Mouse (Mus musculus) myocyte (in vitro differentiated cells): Measurements from ENCODE around the gene Dmd.

Experiments used
- E2F4 ChIP-seq: IDR thresholded peaks from one replicate; pipeline ENCODE4 v1.6.1; 2011; ENCODE audit warnings: mild to moderate bottlenecking, control low read depth, moderate library complexity; ENCODE audit not compliant: insufficient read depth
- MAX ChIP-seq: IDR thresholded peaks from one replicate; pipeline ENCODE4 v1.6.1; 2011; ENCODE audit warnings: low read depth, mild to moderate bottlenecking, control low read depth
- MYOD1 ChIP-seq, 3 experiments: IDR thresholded peaks; one replicate each; pipeline ENCODE4 v1.6.1; 2011; ENCODE audit warnings: control low read depth in 2 of 3, low read depth in 2 of 3, mild to moderate bottlenecking in 2 of 3, moderate library complexity in 1 of 3; ENCODE audit not compliant: insufficient read length in 2 of 3, control insufficient read depth in 1 of 3
- MYOG ChIP-seq, 3 experiments: IDR thresholded peaks; one replicate each; pipeline ENCODE4 v1.6.1; 2011; ENCODE audit warnings: control low read depth in 2 of 3, low read depth in 2 of 3, mild to moderate bottlenecking in 2 of 3; ENCODE audit not compliant: insufficient read length in 2 of 3, control insufficient read depth in 1 of 3, insufficient read depth in 1 of 3
- POLR2A ChIP-seq: IDR thresholded peaks from one replicate; pipeline ENCODE4 v1.6.1; 2011; ENCODE audit warnings: low read depth, mild to moderate bottlenecking, control low read depth, moderate library complexity; ENCODE audit not compliant: insufficient read length
- POLR2AphosphoS2 ChIP-seq: IDR thresholded peaks from one replicate; pipeline ENCODE4 v1.6.1; 2011; ENCODE audit warnings: low read depth, control low read depth; ENCODE audit not compliant: insufficient read length
- SRF ChIP-seq: IDR thresholded peaks from one replicate; pipeline ENCODE4 v1.6.1; 2011; ENCODE audit warnings: low read depth; ENCODE audit not compliant: control insufficient read depth, insufficient read length
- TCF12 ChIP-seq: IDR thresholded peaks from one replicate; pipeline ENCODE4 v1.6.1; 2011; ENCODE audit warnings: mild to moderate bottlenecking, control low read depth; ENCODE audit not compliant: poor library complexity, insufficient read depth, severe bottlenecking
- TCF3 ChIP-seq: IDR thresholded peaks from one replicate; pipeline ENCODE4 v1.6.1; 2011; ENCODE audit warnings: low read depth, control low read depth; ENCODE audit not compliant: insufficient read length
- USF1 ChIP-seq: IDR thresholded peaks from one replicate; pipeline ENCODE4 v1.6.1; 2011; ENCODE audit warnings: low read depth, mild to moderate bottlenecking, control low read depth, moderate library complexity

DNA sequence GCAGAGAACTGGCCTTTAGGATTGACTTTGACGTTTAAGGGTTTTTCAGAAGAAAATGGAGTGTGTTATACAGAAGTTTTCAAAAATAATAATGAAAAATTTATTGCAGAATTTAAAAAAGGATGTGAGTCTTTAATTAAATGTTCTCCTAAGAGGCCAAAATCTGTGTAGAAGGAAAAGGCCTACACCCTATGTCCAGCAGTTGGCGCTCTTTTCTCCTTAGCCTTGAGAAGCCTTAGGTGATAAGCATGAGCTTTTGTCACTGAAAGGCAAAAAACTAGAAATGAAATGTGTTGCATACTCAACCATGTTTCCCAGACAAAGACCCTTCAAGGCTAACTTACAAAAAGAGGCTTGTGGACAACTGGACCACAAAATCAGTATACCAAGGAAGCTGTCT, 2222.6 kb downstream of the Dmd start:
- TF ChIP-seq POLR2A, result no peak
- no peak for TF ChIP-seq POLR2AphosphoS2
- no peak for TF ChIP-seq E2F4
- TF ChIP-seq MYOD1 (IDR thresholded peaks at IDR 0.05; ENCODE audit: control insufficient read depth in 1 of 3, insufficient read length in 2 of 3, low read depth in 2 of 3), result no peak
- TF ChIP-seq SRF, result no peak
- TF ChIP-seq USF1, result no peak
- no peak for TF ChIP-seq TCF12
- TF ChIP-seq MYOG (IDR thresholded peaks at IDR 0.05; ENCODE audit: control insufficient read depth in 1 of 3, insufficient read depth in 1 of 3, insufficient read length in 2 of 3, low read depth in 2 of 3), result no peak
- no peak for TF ChIP-seq MAX
- no peak for TF ChIP-seq TCF3
